Mouse (Mus musculus) hindbrain, embryonic 11.5 days (tissue): Measurements from ENCODE around the gene Stxbp4. TPM values are rescaled to one million over a fixed set of nuclear protein-coding genes. Genes with fewer than 3 reads are reported as not detected.

Source experiments
- ATAC-seq: fragments of 200-750 bp; cut with Nextera tagmentation; 2 replicates; pipeline ENCODE4 v1.8.0; 2017; ENCODE audit warnings: mild to moderate bottlenecking, moderate TSS enrichment, moderate library complexity; ENCODE audit not compliant: low FRiP score
- DNase-seq: peaks from one replicate; pipeline ENCODE4 v3.0.0-alpha.2; 2015; ENCODE audit warnings: low spot score
- H3K27ac ChIP-seq: fragments of 300-500 bp; sonication (generic); 2 replicates; pipeline ENCODE4 v1.5.1; 2014; ENCODE audit warnings: mild to moderate bottlenecking, low read depth, low read length
- H3K27me3 ChIP-seq: fragments of 300-500 bp; sonication (generic); 2 replicates; pipeline ENCODE4 v1.6.1; 2014; ENCODE audit warnings: mild to moderate bottlenecking, low read length, moderate library complexity, mixed read lengths; ENCODE audit not compliant: control insufficient read depth, insufficient read depth
- H3K36me3 ChIP-seq: fragments of 300-500 bp; sonication (generic); 2 replicates; pipeline ENCODE4 v1.6.1; 2014; ENCODE audit warnings: mild to moderate bottlenecking, low read length, moderate library complexity, mixed read lengths; ENCODE audit not compliant: control insufficient read depth, insufficient read depth
- H3K4me1 ChIP-seq: fragments of 300-500 bp; sonication (generic); replicated peaks from 2 replicates; pipeline ENCODE4 v1.6.1; 2014; ENCODE audit warnings: low read length, mixed read lengths; ENCODE audit not compliant: control insufficient read depth, insufficient read depth
- H3K4me2 ChIP-seq: fragments of 300-500 bp; sonication (generic); replicated peaks from 2 replicates; pipeline ENCODE4 v1.6.1; 2014; ENCODE audit warnings: mild to moderate bottlenecking, low read depth, low read length
- H3K4me3 ChIP-seq: fragments of 300-500 bp; sonication (generic); 2 replicates; pipeline ENCODE4 v1.5.1; 2014; ENCODE audit warnings: low read depth, low read length
- H3K9ac ChIP-seq: fragments of 300-500 bp; sonication (generic); 2 replicates; pipeline ENCODE4 v1.6.1; 2014; ENCODE audit warnings: low read depth, low read length
- H3K9me3 ChIP-seq: fragments of 300-500 bp; sonication (generic); 2 replicates; pipeline ENCODE4 v1.6.1; 2016; ENCODE audit warnings: low read length; ENCODE audit not compliant: control insufficient read depth
- WGBS: fragments of 180-500 bp; shearing (Covaris S2); extraction: QIAGEN DNeasy Blood & Tissue Kit; methylation state at CpG from one replicate; pipeline ENCODE4 v1.1.7; 2014; 5-methylcytosine and 5-hydroxymethylcytosine counted together
- polyA plus RNA-seq: library from polyadenylated mRNA; unstranded; fragments of >200 nt; fragmentation: Nextera tagmentation; extraction: Ambion mirVana; gene quantifications from 2 replicates; pipeline ENCODE4 v1.2.1, GENCODE M21; 2014

Stxbp4 gene
- polyA plus RNA-seq, 1 experiment from 2014 or later = 43.5 TPM

GRCm38 (mm10) chr11:90517750-90518149 lies 120.1 kb downstream of the Stxbp4 start:
- Histone ChIP-seq H3K36me3 (no peaks in the 10 kb centered on the region), H3K27ac (no peak overlapping the region), H3K27me3 (no peaks in the 10 kb centered on the region), H3K4me3 (no peak overlapping the region), H3K9me3 (no peaks in the 10 kb centered on the region), H3K9ac (no peak overlapping the region), H3K4me2 (no peak overlapping the region), H3K4me1 (no peaks in the 10 kb centered on the region)
- ATAC-seq (no peak), DNase-seq (no peak)
- WGBS = 76% methylated on average over 1 of the region's 1 CpGs

DNA sequence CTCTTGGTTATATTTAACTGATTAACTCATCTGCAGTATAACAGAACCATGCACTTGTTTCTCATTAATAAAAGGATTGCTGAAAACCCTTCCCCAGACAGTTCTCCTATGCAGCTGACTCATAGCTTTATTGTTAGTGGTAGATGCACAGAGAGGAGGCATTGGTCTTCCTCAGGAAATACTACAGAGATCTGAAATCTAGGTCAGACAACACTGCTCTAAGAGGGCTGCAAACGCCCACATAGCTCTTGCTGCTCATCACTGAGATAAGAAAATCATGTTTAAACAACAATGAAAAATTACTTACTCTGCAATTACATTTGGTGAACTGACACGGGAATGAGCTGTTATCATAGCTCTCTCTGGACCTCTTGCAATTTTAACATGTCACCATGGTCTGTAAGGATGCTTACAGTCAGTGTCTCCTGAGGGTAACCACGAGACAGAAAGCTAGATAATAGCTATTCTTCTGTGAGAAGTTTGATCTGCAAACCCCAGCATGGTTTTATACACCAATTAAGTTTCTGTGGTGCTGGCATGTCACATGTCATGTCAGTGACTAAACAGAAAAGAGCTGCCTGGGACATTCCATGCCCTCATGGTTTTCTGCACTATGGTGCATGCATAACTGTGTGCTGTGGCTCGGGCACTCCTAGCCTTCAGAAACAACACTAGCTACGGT lies 125.2 kb downstream of the Stxbp4 start:
- no peaks in the 10 kb centered on the region for H3K36me3 ChIP-seq
- no peak overlapping the region for H3K4me2 ChIP-seq
- no peaks in the 10 kb centered on the region for H3K27me3 ChIP-seq
- H3K4me3 ChIP-seq = no peak overlapping the region
- no peak for DNase-seq
- ATAC-seq = no peak
- no peak overlapping the region for H3K9ac ChIP-seq
- H3K9me3 ChIP-seq = no peaks in the 10 kb centered on the region
- WGBS = 74% methylated on average over 5 of the region's 5 CpGs
- no peaks in the 10 kb centered on the region for H3K4me1 ChIP-seq
- H3K27ac ChIP-seq = no peak overlapping the region

DNA sequence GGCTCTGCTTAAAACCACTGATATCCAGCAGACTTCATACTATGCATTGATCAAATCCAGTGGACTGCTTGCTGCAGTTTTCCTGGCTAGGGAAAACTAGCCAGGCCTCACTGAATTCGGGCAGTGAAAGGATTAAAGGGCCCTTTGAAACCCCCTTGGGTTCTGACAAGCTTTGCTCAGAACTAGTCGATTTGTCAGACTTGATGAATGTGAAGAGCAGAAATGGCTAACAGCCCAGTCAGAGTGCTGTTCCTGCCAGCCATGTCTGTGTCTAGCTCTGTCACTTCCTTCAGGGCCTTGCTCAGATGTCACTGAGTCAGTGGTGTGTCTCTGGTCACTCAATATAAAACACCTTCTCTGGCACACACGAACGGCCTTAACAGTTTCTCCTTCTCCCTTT lies 136.0 kb downstream of the Stxbp4 start:
- H3K4me2 ChIP-seq = no peak overlapping the region
- no peaks in the 10 kb centered on the region for H3K4me1 ChIP-seq
- H3K4me3 ChIP-seq = no peak overlapping the region
- ATAC-seq = no peak
- no peaks in the 10 kb centered on the region for H3K36me3 ChIP-seq
- whole genome bisulfite sequencing = 72% methylated on average over 4 of the region's 4 CpGs
- no peak overlapping the region for H3K9ac ChIP-seq
- no peak overlapping the region for H3K27ac ChIP-seq
- no peak for DNase-seq
- no peaks in the 10 kb centered on the region for H3K27me3 ChIP-seq
- no peaks in the 10 kb centered on the region for H3K9me3 ChIP-seq

- no peaks in the 10 kb centered on the region for H3K27me3 ChIP-seq
- no peaks in the 10 kb centered on the region for H3K36me3 ChIP-seq
- DNase-seq (no peak), ATAC-seq (no peak)
- no peak overlapping the region for H3K4me2 ChIP-seq
- no peaks in the 10 kb centered on the region for H3K9me3 ChIP-seq
- H3K27ac ChIP-seq = no peak overlapping the region
- 85% methylated on average over 6 of the region's 6 CpGs for WGBS
- no peak overlapping the region for H3K4me3 ChIP-seq
- no peak overlapping the region for H3K9ac ChIP-seq
- H3K4me1 ChIP-seq = no peaks in the 10 kb centered on the region
Measured at GRCm38 (mm10) chr11:90499918-90500317, 138.0 kb downstream of the Stxbp4 start.

GRCm38 (mm10) chr11:90498461-90498860 lies 139.4 kb downstream of the Stxbp4 start:
- no peak overlapping the region for H3K4me2 ChIP-seq
- H3K4me1 ChIP-seq = no peaks in the 10 kb centered on the region
- WGBS = 69% methylated on average over 5 of the region's 5 CpGs
- no peak overlapping the region for H3K9ac ChIP-seq
- H3K9me3 ChIP-seq = no peaks in the 10 kb centered on the region
- DNase-seq (no peak), ATAC-seq (no peak)
- H3K27ac ChIP-seq = no peak overlapping the region
- H3K27me3 ChIP-seq = no peaks in the 10 kb centered on the region
- no peak overlapping the region for H3K4me3 ChIP-seq
- 0 out of 2 replicates have a peak, but pooled peaks cover under 1% of the 10 kb centered on the region for H3K36me3 ChIP-seq

DNA sequence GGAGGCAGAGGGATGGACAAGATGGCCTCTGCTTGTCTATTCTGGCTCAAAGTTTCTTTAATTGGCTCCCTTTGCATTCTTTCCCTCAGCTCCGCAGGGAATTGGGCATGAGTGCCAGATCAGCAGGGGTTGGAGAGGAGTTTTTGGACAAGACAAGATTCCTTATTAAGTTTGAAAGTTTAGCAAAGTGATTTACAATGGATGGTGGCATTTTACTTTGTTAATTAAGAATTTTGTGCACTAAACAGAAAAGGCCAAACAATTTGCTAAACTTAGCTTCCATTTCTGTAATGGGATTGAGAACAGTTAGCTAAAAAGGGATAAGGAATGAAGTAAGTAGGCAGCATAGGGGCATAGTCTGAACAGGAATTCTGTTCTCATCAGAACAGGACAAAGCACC lies 142.9 kb downstream of the Stxbp4 start:
- H3K27ac ChIP-seq = no peak overlapping the region
- no peak overlapping the region for H3K9ac ChIP-seq
- H3K4me1 ChIP-seq = no peaks in the 10 kb centered on the region
- DNase-seq = no peak
- no peaks in the 10 kb centered on the region for H3K27me3 ChIP-seq
- no peaks in the 10 kb centered on the region for H3K9me3 ChIP-seq
- H3K4me2 ChIP-seq = no peak overlapping the region
- H3K4me3 ChIP-seq = no peak overlapping the region
- WGBS = 82% methylated on average over 1 of the region's 1 CpGs
- no peak for ATAC-seq
- 0 out of 2 replicates have a peak, but pooled peaks cover 2% of the 10 kb centered on the region for H3K36me3 ChIP-seq

DNA sequence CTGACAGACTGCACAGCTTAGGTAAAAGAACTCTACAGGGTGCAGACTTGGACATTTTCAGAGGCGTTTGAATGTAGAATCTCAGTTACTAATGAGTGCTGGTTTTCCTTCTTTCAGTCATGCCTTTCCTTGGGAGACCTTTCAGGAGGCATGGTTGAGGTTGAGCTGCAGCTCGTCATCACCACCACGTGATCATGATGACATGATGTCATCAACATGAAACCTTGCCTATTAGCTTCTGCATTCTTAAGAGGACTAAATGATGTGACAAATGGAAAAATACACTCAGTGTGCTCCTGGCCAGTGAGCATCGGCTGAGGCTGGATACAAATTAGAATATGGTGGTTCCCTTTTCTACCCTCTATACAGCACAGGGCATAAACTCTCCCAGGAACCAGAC lies 145.4 kb downstream of the Stxbp4 start:
- Histone ChIP-seq H3K27me3 (no peaks in the 10 kb centered on the region), H3K36me3 (0 out of 2 replicates have a peak, but pooled peaks cover 2% of the 10 kb centered on the region), H3K4me2 (no peak overlapping the region), H3K27ac (no peak overlapping the region), H3K9me3 (no peaks in the 10 kb centered on the region), H3K4me1 (no peaks in the 10 kb centered on the region), H3K9ac (no peak overlapping the region), H3K4me3 (no peak overlapping the region)
- DNase-seq (no peak), ATAC-seq (no peak)
- WGBS = 92% methylated on average over 4 of the region's 4 CpGs

- no peaks in the 10 kb centered on the region for H3K9me3 ChIP-seq
- no peaks in the 10 kb centered on the region for H3K4me1 ChIP-seq
- no peak for ATAC-seq
- no peak overlapping the region for H3K4me2 ChIP-seq
- H3K9ac ChIP-seq = no peak overlapping the region
- no peak overlapping the region for H3K4me3 ChIP-seq
- H3K27me3 ChIP-seq = no peaks in the 10 kb centered on the region
- DNase-seq = no peak
- 0 out of 2 replicates have a peak, but pooled peaks cover 2% of the 10 kb centered on the region for H3K36me3 ChIP-seq
- 94% methylated on average over 10 of the region's 10 CpGs for WGBS
- no peak overlapping the region for H3K27ac ChIP-seq
Measured at GRCm38 (mm10) chr11:90489166-90489565, 148.7 kb downstream of the Stxbp4 start.

GRCm38 (mm10) chr11:90487686-90488085 lies 150.2 kb downstream of the Stxbp4 start:
- H3K4me2 ChIP-seq = no peak overlapping the region
- no peak overlapping the region for H3K9ac ChIP-seq
- H3K27me3 ChIP-seq = no peaks in the 10 kb centered on the region
- WGBS = 98% methylated on average over 8 of the region's 8 CpGs
- H3K4me3 ChIP-seq = no peak overlapping the region
- no peak for DNase-seq
- no peaks in the 10 kb centered on the region for H3K4me1 ChIP-seq
- no peak overlapping the region for H3K27ac ChIP-seq
- ATAC-seq = no peak
- H3K9me3 ChIP-seq = no peaks in the 10 kb centered on the region
- no peaks in the 10 kb centered on the region for H3K36me3 ChIP-seq
